ENCODE assay signal across 45 mouse cellular contexts in genomic region chr13:96478991-96479390, GRCm38 (mm10). TPM values are rescaled to one million over a fixed set of nuclear protein-coding genes. Genes with fewer than 3 reads are reported as not detected.
"Had no signal": no experiment of that assay in that cellular context is flagged by ENCODE, and none has a peak within 500 bp of the region (broad histone marks: within the 10 kb centered on the region; RNA-seq: fewer than 3 reads in every experiment).

No protein-coding gene starts in this region.

- H3K27ac ChIP-seq: limb, embryonic 10.5 days; limb, embryonic 12.5 days; limb, embryonic 13.5 days; limb, embryonic 15.5 days; liver, embryonic 12.5 days; liver, embryonic 13.5 days; liver, embryonic 14.5 days; liver, embryonic 15.5 days; lung, embryonic 15.5 days; macrophage; midbrain, embryonic 10.5 days; midbrain, embryonic 12.5 days; midbrain, embryonic 13.5 days; midbrain, embryonic 15.5 days had no signal

- H3K4me1 ChIP-seq: limb, embryonic 10.5 days; limb, embryonic 15.5 days; liver, embryonic 12.5 days; liver, embryonic 13.5 days; liver, embryonic 15.5 days; lung, embryonic 15.5 days; midbrain, embryonic 10.5 days; midbrain, embryonic 12.5 days; midbrain, embryonic 13.5 days; midbrain, embryonic 15.5 days had no signal

- H3K4me2 ChIP-seq: limb, embryonic 12.5 days; limb, embryonic 13.5 days; limb, embryonic 15.5 days; liver, embryonic 11.5 days; liver, embryonic 12.5 days; liver, embryonic 13.5 days; liver, embryonic 15.5 days; lung, embryonic 14.5 days; lung, embryonic 15.5 days; midbrain, embryonic 11.5 days; midbrain, embryonic 12.5 days; midbrain, embryonic 13.5 days; midbrain, embryonic 15.5 days had no signal

- H3K9ac ChIP-seq: limb, embryonic 12.5 days; limb, embryonic 13.5 days; limb, embryonic 15.5 days; liver, embryonic 12.5 days; liver, embryonic 13.5 days; liver, embryonic 14.5 days; liver, embryonic 15.5 days; liver, postnatal 0 days; lung, embryonic 14.5 days; lung, embryonic 15.5 days; midbrain, embryonic 12.5 days; midbrain, embryonic 13.5 days; midbrain, embryonic 15.5 days had no signal

- DNase-seq: left cerebral cortex, postnatal 4 days; liver; liver, embryonic 13.5 days; liver, postnatal 0 days; lung, adult 18-20 months; lung, adult 2 months; lung, embryonic 14.5 days; lung, postnatal 14 days; lung, postnatal 36 days; lung, postnatal 4 days; midbrain, embryonic 14.5 days had no signal

- H3K36me3 ChIP-seq: midbrain, embryonic 13.5 days; midbrain, embryonic 15.5 days had no signal

- H3K27me3 ChIP-seq: limb, embryonic 12.5 days; limb, embryonic 13.5 days; limb, embryonic 15.5 days; liver, embryonic 12.5 days; liver, embryonic 13.5 days; liver, embryonic 15.5 days; lung, embryonic 15.5 days; megakaryocyte, embryonic 14.5 days; midbrain, embryonic 12.5 days; midbrain, embryonic 13.5 days; midbrain, embryonic 15.5 days had no signal

- ATAC-seq: liver, embryonic 12.5 days; liver, postnatal 0 days; lung, postnatal 0 days; midbrain, embryonic 13.5 days; midbrain, embryonic 15.5 days; midbrain, embryonic 16.5 days had no signal

- H3K9me3 ChIP-seq: limb, embryonic 10.5 days; limb, embryonic 12.5 days; limb, embryonic 13.5 days; limb, embryonic 15.5 days; liver, embryonic 12.5 days; liver, embryonic 13.5 days; liver, embryonic 15.5 days; lung, embryonic 15.5 days; megakaryocyte, embryonic 14.5 days; midbrain, embryonic 10.5 days; midbrain, embryonic 12.5 days; midbrain, embryonic 13.5 days; midbrain, embryonic 15.5 days had no signal

- H3K4me3 ChIP-seq: limb, embryonic 10.5 days; limb, embryonic 12.5 days; limb, embryonic 13.5 days; limb, embryonic 15.5 days; liver, embryonic 12.5 days; liver, embryonic 13.5 days; liver, embryonic 15.5 days; lung, embryonic 15.5 days; megakaryocyte, embryonic 14.5 days; midbrain, embryonic 10.5 days; midbrain, embryonic 12.5 days; midbrain, embryonic 13.5 days; midbrain, embryonic 15.5 days; myocyte had no signal

RNA-seq across cellular contexts. Expression of gene Ankdd1b, which starts 8.0 kb away (rescaled TPM):
- total RNA-seq: left cerebral cortex, postnatal 4 days; liver, adult 2 months; megakaryocyte-erythroid progenitor cell, adult 5-6 weeks; monocyte, adult 5-6 weeks had no signal
- polyA plus RNA-seq: limb, embryonic 10.5 days; limb, embryonic 13.5 days; liver, adult 2 months; liver, embryonic 12.5 days; liver, embryonic 13.5 days; liver, embryonic 15.5 days; liver, embryonic 16.5 days; liver, postnatal 0 days; lung, embryonic 14.5 days; macrophage; midbrain, embryonic 10.5 days; midbrain, embryonic 11.5 days; midbrain, embryonic 12.5 days; midbrain, embryonic 13.5 days; midbrain, embryonic 14.5 days; midbrain, embryonic 15.5 days; midbrain, embryonic 16.5 days; midbrain, postnatal 0 days; myocyte; neural tube, embryonic 11.5 days had no signal

RNA-seq across cellular contexts. Expression of gene Gm17622, which starts 11.5 kb away (rescaled TPM):
- total RNA-seq: left cerebral cortex, postnatal 10 days; left cerebral cortex, postnatal 14 days; left cerebral cortex, postnatal 25 days; left cerebral cortex, postnatal 36 days; left cerebral cortex, postnatal 4 days; liver, adult 2 months; megakaryocyte progenitor cell, adult 5-6 weeks; megakaryocyte, adult 5-6 weeks; megakaryocyte-erythroid progenitor cell, adult 5-6 weeks; midbrain, postnatal 0 days; monocyte, adult 5-6 weeks had no signal
- polyA plus RNA-seq: limb, embryonic 10.5 days; limb, embryonic 11.5 days; limb, embryonic 12.5 days; limb, embryonic 13.5 days; limb, embryonic 14.5 days; limb, embryonic 15.5 days; liver, adult 2 months; liver, embryonic 11.5 days; liver, embryonic 12.5 days; liver, embryonic 13.5 days; liver, embryonic 14.5 days; liver, embryonic 15.5 days; liver, embryonic 16.5 days; liver, postnatal 0 days; lung, adult 2 months; lung, embryonic 14.5 days; lung, embryonic 15.5 days; lung, embryonic 16.5 days; lung, postnatal 0 days; macrophage; midbrain, embryonic 10.5 days; midbrain, embryonic 11.5 days; midbrain, embryonic 12.5 days; midbrain, embryonic 13.5 days; midbrain, embryonic 14.5 days; midbrain, embryonic 15.5 days; midbrain, embryonic 16.5 days; midbrain, postnatal 0 days; myocyte; neural tube, embryonic 11.5 days had no signal
